Mouse (Mus musculus): ENCODE results near the gene Hoxa10. TPM values are rescaled to one million over a fixed set of nuclear protein-coding genes. Genes with fewer than 3 reads are reported as not detected.
A peak's percentile ranks its signal among the peaks of the same experiment; 100 is the strongest.

Gene Hoxa10
- polyA plus RNA-seq, 1 experiment from 2014 or later: 79.4 TPM

- no peak overlapping the region for H3K4me3 ChIP-seq (ENCODE audit: low read depth, low read length)
- H3K9me3 ChIP-seq (ENCODE audit: control insufficient read depth, low read length): no peaks in the 10 kb centered on the region
- WGBS: 4% methylated on average over 21 of the region's 22 CpGs
- H3K4me1 ChIP-seq (ENCODE audit: control insufficient read depth, insufficient read depth, low read length): no peaks in the 10 kb centered on the region
- H3K4me2 ChIP-seq (ENCODE audit: low read depth, low read length): no peak overlapping the region
- H3K27ac ChIP-seq (ENCODE audit: low read depth, low read length): no peak overlapping the region
- no peaks in the 10 kb centered on the region for H3K36me3 ChIP-seq (ENCODE audit: control insufficient read depth, insufficient read depth, low read length)
- H3K9ac ChIP-seq (replicated peaks; ENCODE audit: low read depth, low read length): no peak overlapping the region
- ATAC-seq (ENCODE audit: low read depth): no peak
- peaks cover 86% of the 10 kb centered on the region for H3K27me3 ChIP-seq (ENCODE audit: control insufficient read depth, insufficient read depth, low read length)
Observed at GRCm38 (mm10) chr6:52272766-52273655, 32.4 kb upstream of the Hoxa10 start.

- ATAC-seq (ENCODE audit: low read depth): peak; percentile 66
- no peak overlapping the region for H3K4me2 ChIP-seq (ENCODE audit: low read depth, low read length)
- H3K27ac ChIP-seq (ENCODE audit: low read depth, low read length): no peak overlapping the region
- H3K9ac ChIP-seq (replicated peaks; ENCODE audit: low read depth, low read length): no peak overlapping the region
- H3K9me3 ChIP-seq (ENCODE audit: control insufficient read depth, low read length): no peaks in the 10 kb centered on the region
- WGBS: 3% methylated on average over 23 of the region's 23 CpGs
- H3K27me3 ChIP-seq (ENCODE audit: control insufficient read depth, insufficient read depth, low read length): peaks cover 78% of the 10 kb centered on the region
- H3K36me3 ChIP-seq (ENCODE audit: control insufficient read depth, insufficient read depth, low read length): no peaks in the 10 kb centered on the region
- no peaks in the 10 kb centered on the region for H3K4me1 ChIP-seq (ENCODE audit: control insufficient read depth, insufficient read depth, low read length)
- H3K4me3 ChIP-seq (ENCODE audit: low read depth, low read length): no peak overlapping the region
Observed at GRCm38 (mm10) chr6:52270494-52271480, 30.1 kb upstream of the Hoxa10 start.

- no peak overlapping the region for H3K27ac ChIP-seq (ENCODE audit: low read depth, low read length)
- no peak for ATAC-seq (ENCODE audit: low read depth)
- 2% methylated on average over 3 of the region's 3 CpGs for WGBS
Observed at GRCm38 (mm10) chr6:52268756-52269155, 28.1 kb upstream of the Hoxa10 start.

GRCm38 (mm10) chr6:52268341-52268740, 27.7 kb upstream of the Hoxa10 start:
- ATAC-seq (ENCODE audit: low read depth): no peak
- WGBS: 2% methylated on average over 7 of the region's 7 CpGs

More at GRCm38 (mm10) chr6:52268756-52269155, 28.1 kb upstream of the Hoxa10 start:
- Histone ChIP-seq H3K27me3 (ENCODE audit: control insufficient read depth, insufficient read depth, low read length) (peaks cover 77% of the 10 kb centered on the region), H3K9me3 (ENCODE audit: control insufficient read depth, low read length) (no peaks in the 10 kb centered on the region), H3K4me1 (ENCODE audit: control insufficient read depth, insufficient read depth, low read length) (no peaks in the 10 kb centered on the region), H3K36me3 (ENCODE audit: control insufficient read depth, insufficient read depth, low read length) (no peaks in the 10 kb centered on the region), H3K4me2 (ENCODE audit: low read depth, low read length) (no peak overlapping the region), H3K9ac (replicated peaks; ENCODE audit: low read depth, low read length) (no peak overlapping the region), H3K4me3 (ENCODE audit: low read depth, low read length) (no peak overlapping the region)

GRCm38 (mm10) chr6:52267691-52268090, 27.0 kb upstream of the Hoxa10 start:
- Histone ChIP-seq H3K27me3 (ENCODE audit: control insufficient read depth, insufficient read depth, low read length) (peaks cover 80% of the 10 kb centered on the region), H3K9ac (replicated peaks; ENCODE audit: low read depth, low read length) (no peak overlapping the region), H3K4me3 (ENCODE audit: low read depth, low read length) (no peak overlapping the region), H3K4me2 (ENCODE audit: low read depth, low read length) (no peak overlapping the region), H3K27ac (ENCODE audit: low read depth, low read length) (no peak overlapping the region), H3K4me1 (ENCODE audit: control insufficient read depth, insufficient read depth, low read length) (no peaks in the 10 kb centered on the region), H3K9me3 (ENCODE audit: control insufficient read depth, low read length) (no peaks in the 10 kb centered on the region), H3K36me3 (ENCODE audit: control insufficient read depth, insufficient read depth, low read length) (no peaks in the 10 kb centered on the region)
- 7% methylated on average over 3 of the region's 3 CpGs for WGBS
- no peak for ATAC-seq (ENCODE audit: low read depth)

More at GRCm38 (mm10) chr6:52268341-52268740, 27.7 kb upstream of the Hoxa10 start:
- no peak overlapping the region for H3K27ac ChIP-seq (ENCODE audit: low read depth, low read length)
- H3K36me3 ChIP-seq (ENCODE audit: control insufficient read depth, insufficient read depth, low read length): no peaks in the 10 kb centered on the region
- H3K27me3 ChIP-seq (ENCODE audit: control insufficient read depth, insufficient read depth, low read length): peaks cover 78% of the 10 kb centered on the region
- H3K4me2 ChIP-seq (ENCODE audit: low read depth, low read length): no peak overlapping the region
- H3K4me3 ChIP-seq (ENCODE audit: low read depth, low read length): no peak overlapping the region
- H3K4me1 ChIP-seq (ENCODE audit: control insufficient read depth, insufficient read depth, low read length): no peaks in the 10 kb centered on the region
- no peak overlapping the region for H3K9ac ChIP-seq (replicated peaks; ENCODE audit: low read depth, low read length)
- no peaks in the 10 kb centered on the region for H3K9me3 ChIP-seq (ENCODE audit: control insufficient read depth, low read length)

- Histone ChIP-seq H3K9ac (replicated peaks; ENCODE audit: low read depth, low read length) (no peak overlapping the region), H3K36me3 (ENCODE audit: control insufficient read depth, insufficient read depth, low read length) (no peaks in the 10 kb centered on the region), H3K9me3 (ENCODE audit: control insufficient read depth, low read length) (no peaks in the 10 kb centered on the region), H3K4me2 (ENCODE audit: low read depth, low read length) (no peak overlapping the region), H3K4me3 (ENCODE audit: low read depth, low read length) (no peak overlapping the region), H3K27ac (ENCODE audit: low read depth, low read length) (no peak overlapping the region), H3K4me1 (ENCODE audit: control insufficient read depth, insufficient read depth, low read length) (no peaks in the 10 kb centered on the region), H3K27me3 (ENCODE audit: control insufficient read depth, insufficient read depth, low read length) (peaks cover 75% of the 10 kb centered on the region)
- no peak for ATAC-seq (ENCODE audit: low read depth)
- 16% methylated on average over 5 of the region's 5 CpGs for WGBS
Observed at GRCm38 (mm10) chr6:52267221-52267620, 26.6 kb upstream of the Hoxa10 start.

- Histone ChIP-seq H3K27ac (ENCODE audit: low read depth, low read length) (no peak overlapping the region), H3K4me2 (ENCODE audit: low read depth, low read length) (no peak overlapping the region), H3K4me3 (ENCODE audit: low read depth, low read length) (no peak overlapping the region), H3K9ac (replicated peaks; ENCODE audit: low read depth, low read length) (no peak overlapping the region), H3K9me3 (ENCODE audit: control insufficient read depth, low read length) (no peaks in the 10 kb centered on the region), H3K36me3 (ENCODE audit: control insufficient read depth, insufficient read depth, low read length) (no peaks in the 10 kb centered on the region), H3K4me1 (ENCODE audit: control insufficient read depth, insufficient read depth, low read length) (no peaks in the 10 kb centered on the region), H3K27me3 (ENCODE audit: control insufficient read depth, insufficient read depth, low read length) (peaks cover 71% of the 10 kb centered on the region)
- no peak for ATAC-seq (ENCODE audit: low read depth)
- WGBS: under 1% methylated on average over 9 of the region's 9 CpGs
Observed at GRCm38 (mm10) chr6:52266666-52266985, 26.0 kb upstream of the Hoxa10 start.

GRCm38 (mm10) chr6:52265913-52266665, 25.4 kb upstream of the Hoxa10 start:
- Histone ChIP-seq H3K36me3 (ENCODE audit: control insufficient read depth, insufficient read depth, low read length) (no peaks in the 10 kb centered on the region), H3K27ac (ENCODE audit: low read depth, low read length) (no peak overlapping the region), H3K27me3 (ENCODE audit: control insufficient read depth, insufficient read depth, low read length) (peaks cover 65% of the 10 kb centered on the region), H3K4me3 (ENCODE audit: low read depth, low read length) (no peak overlapping the region), H3K9me3 (ENCODE audit: control insufficient read depth, low read length) (no peaks in the 10 kb centered on the region), H3K4me2 (ENCODE audit: low read depth, low read length) (no peak overlapping the region), H3K4me1 (ENCODE audit: control insufficient read depth, insufficient read depth, low read length) (no peaks in the 10 kb centered on the region), H3K9ac (replicated peaks; ENCODE audit: low read depth, low read length) (no peak overlapping the region)
- WGBS: under 1% methylated on average over 19 of the region's 19 CpGs
- ATAC-seq (ENCODE audit: low read depth): no peak
